Comparison of ENCODE assay signal across 13 mouse cellular contexts in the genomic region with DNA sequence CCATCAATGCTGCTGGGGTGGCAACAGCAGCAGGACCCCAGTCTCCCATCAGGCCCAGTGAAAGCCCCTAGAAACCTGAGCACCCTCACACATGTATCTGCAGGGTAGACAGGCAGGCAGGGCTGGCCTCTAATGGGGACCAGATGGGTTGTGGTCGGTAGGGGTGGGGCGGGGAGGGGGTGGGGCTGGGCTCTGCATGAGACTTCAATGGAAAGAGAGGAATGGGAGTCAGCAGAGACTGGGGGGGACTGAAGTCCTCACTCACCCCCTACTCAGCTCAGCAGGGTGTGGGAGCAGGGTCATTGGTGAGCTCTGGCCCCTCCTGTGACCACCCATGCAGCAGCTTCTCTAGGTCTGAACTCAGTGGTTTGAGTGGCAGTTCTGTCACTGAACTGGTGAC. TPM values are rescaled to one million over a fixed set of nuclear protein-coding genes. Genes with fewer than 3 reads are reported as not detected.
DNase-seq lines count a peak whose midpoint lies in the region; ATAC-seq and TF ChIP-seq lines count a peak whose summit lies in the region.
"Had no signal": no experiment of that assay in that cellular context is flagged by ENCODE, and none has a peak within 500 bp of the region (broad histone marks: within the 10 kb centered on the region; RNA-seq: fewer than 3 reads in every experiment).

No protein-coding gene starts in this region.

- H3K27ac ChIP-seq in forebrain, embryonic 10.5 days = peak overlapping the region; percentile 84
- H3K27ac ChIP-seq in forebrain, postnatal 0 days (ENCODE audit: low read depth, low read length) = no peak overlapping the region
- peak overlapping the region; percentile 94; the same call in 1 of the 2 replicates for H3K27ac ChIP-seq in forebrain, embryonic 15.5 days (replicated peaks)
- H3K27ac ChIP-seq in limb, embryonic 14.5 days (replicated peaks; ENCODE audit: low read depth, low read length) = peak overlapping the region; percentile 28; the same call in 1 of the 2 replicates

- no peak overlapping the region for H3K4me2 ChIP-seq in forebrain, postnatal 0 days (ENCODE audit: low read depth)
- no peak overlapping the region for H3K4me2 ChIP-seq in forebrain, embryonic 15.5 days (replicated peaks)
- no peak overlapping the region; the same call in 1 of the 2 replicates for H3K4me2 ChIP-seq in limb, embryonic 14.5 days (replicated peaks; ENCODE audit: low read depth, low read length, severe bottlenecking)
- H3K4me2 ChIP-seq: lung, embryonic 14.5 days had no signal

- H3K4me3 ChIP-seq in forebrain, embryonic 10.5 days = no peak overlapping the region
- H3K4me3 ChIP-seq in forebrain, postnatal 0 days (ENCODE audit: low read depth, low read length) = no peak overlapping the region
- no peak overlapping the region for H3K4me3 ChIP-seq in forebrain, embryonic 15.5 days
- H3K4me3 ChIP-seq in limb, embryonic 14.5 days (replicated peaks; ENCODE audit: low read length) = no peak overlapping the region
- H3K4me3 ChIP-seq: left cerebral cortex, adult 2 months had no signal

- peaks cover 28% of the 10 kb centered on the region for H3K36me3 ChIP-seq in forebrain, embryonic 10.5 days (replicated peaks)
- no peaks in the 10 kb centered on the region for H3K36me3 ChIP-seq in forebrain, postnatal 0 days (ENCODE audit: insufficient read depth)
- H3K36me3 ChIP-seq in forebrain, embryonic 15.5 days = no peaks in the 10 kb centered on the region
- peaks cover 52% of the 10 kb centered on the region for H3K36me3 ChIP-seq in limb, embryonic 14.5 days (ENCODE audit: control insufficient read depth, insufficient read depth, low read length)

- no peak for TF ChIP-seq POLR2A in limb, embryonic 14.5 days (IDR thresholded peaks at IDR 0.05; ENCODE audit: borderline replicate concordance, extremely low read depth, insufficient read depth, insufficient read length)

- no peak for ATAC-seq in forebrain, postnatal 0 days
- no peak for ATAC-seq in forebrain, embryonic 15.5 days (replicated peaks)
- ATAC-seq in limb, embryonic 14.5 days (ENCODE audit: low FRiP score, low read depth) = peak; percentile 25; the same call in 1 of the 2 replicates
- ATAC-seq in megakaryocyte progenitor cell, adult 5-6 weeks (replicated peaks; ENCODE audit: poor library complexity) = no peak

- H3K9ac ChIP-seq in forebrain, postnatal 0 days = no peak overlapping the region
- H3K9ac ChIP-seq in forebrain, embryonic 15.5 days (replicated peaks) = no peak overlapping the region
- H3K9ac ChIP-seq in limb, embryonic 14.5 days (ENCODE audit: low read depth, low read length, severe bottlenecking) = no peak overlapping the region
- H3K9ac ChIP-seq: lung, embryonic 14.5 days had no signal

- peaks cover 59% of the 10 kb centered on the region for H3K4me1 ChIP-seq in forebrain, embryonic 10.5 days
- H3K4me1 ChIP-seq in forebrain, postnatal 0 days (ENCODE audit: insufficient read depth) = peaks cover 17% of the 10 kb centered on the region
- peaks cover 36% of the 10 kb centered on the region for H3K4me1 ChIP-seq in forebrain, embryonic 15.5 days
- peaks cover 57% of the 10 kb centered on the region for H3K4me1 ChIP-seq in limb, embryonic 14.5 days (ENCODE audit: control insufficient read depth, insufficient read depth, low read length)

- no peak for TF ChIP-seq CTCF in forebrain, postnatal 0 days (IDR thresholded peaks at IDR 0.05; ENCODE audit: low read depth)

- peak; percentile 42 for DNase-seq in forebrain, embryonic 10.5 days (ENCODE audit: extremely low spot score, low spot score)
- DNase-seq in forebrain, postnatal 0 days = no peak
- peak; percentile 69 for DNase-seq in embryo, embryonic 10.5 days (ENCODE audit: low spot score)
- DNase-seq in limb, embryonic 14.5 days (ENCODE audit: low spot score) = peak; percentile 43
- DNase-seq in frontal cortex, postnatal 10 days (ENCODE audit: low spot score in 2 of 2) = no peak
- DNase-seq in c-Kit-positive CD71-positive TER-119-positive erythroid progenitor cells, embryonic 14.5 days (ENCODE audit: low spot score) = no peak
- DNase-seq: cerebellum, postnatal 25 days; kidney, postnatal 14 days; lung, embryonic 14.5 days had no signal

- H3K27me3 ChIP-seq in forebrain, embryonic 10.5 days (ENCODE audit: poor library complexity, severe bottlenecking) = peaks cover 8% of the 10 kb centered on the region; the same call in 1 of the 2 replicates
- H3K27me3 ChIP-seq in forebrain, postnatal 0 days (ENCODE audit: insufficient read depth, low read length) = no peaks in the 10 kb centered on the region
- no peaks in the 10 kb centered on the region for H3K27me3 ChIP-seq in forebrain, embryonic 15.5 days
- H3K27me3 ChIP-seq in limb, embryonic 14.5 days (ENCODE audit: control insufficient read depth, insufficient read depth, low read length) = no peaks in the 10 kb centered on the region

- WGBS in forebrain, embryonic 10.5 days = 46% methylated on average over 2 of the region's 2 CpGs
- WGBS in forebrain, postnatal 0 days = 32% methylated on average over 2 of the region's 2 CpGs
- 28% methylated on average over 2 of the region's 2 CpGs for WGBS in forebrain, embryonic 15.5 days
- WGBS in limb, embryonic 14.5 days = 0% methylated on average over 1 of the region's 2 CpGs

- no peaks in the 10 kb centered on the region for H3K9me3 ChIP-seq in forebrain, embryonic 10.5 days
- no peaks in the 10 kb centered on the region for H3K9me3 ChIP-seq in forebrain, postnatal 0 days (ENCODE audit: low read length)
- H3K9me3 ChIP-seq in forebrain, embryonic 15.5 days = no peaks in the 10 kb centered on the region
- no peaks in the 10 kb centered on the region for H3K9me3 ChIP-seq in limb, embryonic 14.5 days (ENCODE audit: control insufficient read depth, low read length)

RNA-seq across cellular contexts. Expression of a gene that starts 11.4 kb away (rescaled TPM):
- 49.5 and 53.1 TPM in 2 replicates for polyA plus RNA-seq in forebrain, embryonic 10.5 days (2016; fragmentation: Nextera tagmentation; extraction: Ambion mirVana)
- total RNA-seq in forebrain, postnatal 0 days (2014; rRNA removed) = 27.6 and 30.9 TPM in 2 replicates
- 47.9 and 50.7 TPM in 2 replicates for polyA plus RNA-seq in forebrain, postnatal 0 days (2015; fragmentation: Nextera tagmentation; extraction: Ambion mirVana)
- polyA plus RNA-seq in forebrain, embryonic 15.5 days (2015; fragmentation: Nextera tagmentation; extraction: Ambion mirVana) = 42.8 TPM in 2 replicates
- 115 and 157 TPM in 2 replicates for polyA plus RNA-seq in limb, embryonic 14.5 days (2012; rRNA removed)
- polyA plus RNA-seq in limb, embryonic 14.5 days (2014; fragmentation: Nextera tagmentation; extraction: Ambion mirVana) = 129 and 141 TPM in 2 replicates
- not detected in 2 replicates for total RNA-seq in megakaryocyte progenitor cell, adult 5-6 weeks (2015)
- total RNA-seq in megakaryocyte progenitor cell, adult 5-6 weeks (2017) = 0.17 TPM in 1 of 2 replicates, not detected in the other

RNA-seq across cellular contexts. Expression of a gene that starts 29.5 kb away (rescaled TPM):
- 0.76 and 1.3 TPM in 2 replicates for polyA plus RNA-seq in forebrain, embryonic 10.5 days (2016; fragmentation: Nextera tagmentation; extraction: Ambion mirVana)
- 3.7 and 4.7 TPM in 2 replicates for total RNA-seq in forebrain, postnatal 0 days (2014; rRNA removed)
- 3.3 and 4.0 TPM in 2 replicates for polyA plus RNA-seq in forebrain, postnatal 0 days (2015; fragmentation: Nextera tagmentation; extraction: Ambion mirVana)
- polyA plus RNA-seq in forebrain, embryonic 15.5 days (2015; fragmentation: Nextera tagmentation; extraction: Ambion mirVana) = 1.1 and 1.2 TPM in 2 replicates
- polyA plus RNA-seq in limb, embryonic 14.5 days (2012; rRNA removed) = 2.7 and 3.2 TPM in 2 replicates
- 3.4 and 5.2 TPM in 2 replicates for polyA plus RNA-seq in limb, embryonic 14.5 days (2014; fragmentation: Nextera tagmentation; extraction: Ambion mirVana)
- total RNA-seq in megakaryocyte progenitor cell, adult 5-6 weeks (2015) = 22.2 and 23.6 TPM in 2 replicates
- total RNA-seq in megakaryocyte progenitor cell, adult 5-6 weeks (2017) = 15.3 and 22.6 TPM in 2 replicates

RNA-seq across cellular contexts. Expression of a gene that starts 42.5 kb away (rescaled TPM):
- 15.9 and 19.7 TPM in 2 replicates for polyA plus RNA-seq in forebrain, embryonic 10.5 days (2016; fragmentation: Nextera tagmentation; extraction: Ambion mirVana)
- 6.8 and 9.8 TPM in 2 replicates for total RNA-seq in forebrain, postnatal 0 days (2014; rRNA removed)
- 6.0 and 6.1 TPM in 2 replicates for polyA plus RNA-seq in forebrain, postnatal 0 days (2015; fragmentation: Nextera tagmentation; extraction: Ambion mirVana)
- polyA plus RNA-seq in forebrain, embryonic 15.5 days (2015; fragmentation: Nextera tagmentation; extraction: Ambion mirVana) = 6.0 and 6.7 TPM in 2 replicates
- 106 TPM in 2 replicates for polyA plus RNA-seq in limb, embryonic 14.5 days (2012; rRNA removed)
- polyA plus RNA-seq in limb, embryonic 14.5 days (2014; fragmentation: Nextera tagmentation; extraction: Ambion mirVana) = 83.3 and 94.1 TPM in 2 replicates
- total RNA-seq in megakaryocyte progenitor cell, adult 5-6 weeks (2015) = 0.05 and 0.15 TPM in 2 replicates
- total RNA-seq in megakaryocyte progenitor cell, adult 5-6 weeks (2017) = 0.21 and 0.44 TPM in 2 replicates
- total RNA-seq: monocyte, adult 5-6 weeks had no signal

Comparison
In these comparisons a context has a peak if more than half of its experiments do, and no peak if none do; other contexts are left out.
1. DNase-seq: peak in forebrain, embryonic 10.5 days (single experiment), embryo, embryonic 10.5 days (single experiment) and limb, embryonic 14.5 days (single experiment); none in forebrain, postnatal 0 days (single experiment), frontal cortex, postnatal 10 days (0 of 2) and c-Kit-positive CD71-positive TER-119-positive erythroid progenitor cells, embryonic 14.5 days (single experiment).